Mouse (Mus musculus): ENCODE measurements around the gene Bcl2a1d.
"Not testable (repeated sequence)": the region's sequence is repeated elsewhere in the genome, so short reads cannot be mapped to it uniquely, and the experiment has no call there.

DNA sequence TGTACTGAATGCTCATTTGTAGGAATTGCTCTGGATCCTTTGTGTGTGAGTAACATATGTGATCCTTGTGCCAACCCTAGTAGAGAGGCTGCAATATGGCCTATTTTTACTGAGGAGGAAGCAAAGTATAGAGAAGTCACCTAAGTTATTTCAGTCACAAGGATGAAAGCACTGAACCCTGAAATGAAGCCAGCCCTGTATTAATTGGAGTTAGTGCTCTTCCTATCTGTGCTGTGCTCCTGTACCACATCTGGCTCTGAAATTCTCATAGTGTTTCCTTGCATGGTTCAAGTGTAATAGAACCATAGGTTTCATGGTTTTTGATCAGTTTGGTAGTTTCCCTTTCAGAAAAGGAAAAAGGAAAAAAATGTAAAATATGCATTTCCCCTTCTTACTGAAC, 3.4 kb downstream of the Bcl2a1d start:
- not testable (repeated sequence) for TF ChIP-seq POLR2A (IDR thresholded peaks at IDR 0.05; ENCODE audit: insufficient read depth, low read depth, low read length); CTCF (IDR thresholded peaks at IDR 0.05)

Data from heart, adult 2 months (tissue).